Mouse (Mus musculus) spleen, postnatal 36 days (tissue): Measurements from ENCODE around the gene Fto.

ENCODE experiments used
- DNase-seq, 2 experiments: peaks; one replicate each; pipeline ENCODE4 v3.0.0; 2022; ENCODE audit warnings: low spot score in 2 of 2, mixed read lengths in 1 of 2

Gene Fto

GRCm38 (mm10) chr8:91558408-91558807 lies 245.1 kb downstream of the Fto start:
- DNase-seq = no peak

- DNase-seq = no peak
These were observed 246.8 kb downstream of the Fto start for GRCm38 (mm10) chr8:91560017-91560591.

GRCm38 (mm10) chr8:91561241-91561640 lies 247.9 kb downstream of the Fto start:
- no peak for DNase-seq

GRCm38 (mm10) chr8:91562600-91562999 lies 249.3 kb downstream of the Fto start:
- no peak for DNase-seq

- DNase-seq = no peak
These were observed 250.0 kb downstream of the Fto start for GRCm38 (mm10) chr8:91563326-91563725.

GRCm38 (mm10) chr8:91565869-91566502 lies 252.7 kb downstream of the Fto start:
- no peak for DNase-seq

- no peak for DNase-seq
These were observed 253.2 kb downstream of the Fto start for GRCm38 (mm10) chr8:91566503-91566869.

- no peak for DNase-seq
These were observed 256.5 kb downstream of the Fto start for GRCm38 (mm10) chr8:91569874-91570273.

GRCm38 (mm10) chr8:91570809-91571208 lies 257.5 kb downstream of the Fto start:
- no peak for DNase-seq

- DNase-seq = no peak
These were observed 258.7 kb downstream of the Fto start for GRCm38 (mm10) chr8:91571978-91572377.

GRCm38 (mm10) chr8:91572630-91573029 lies 259.3 kb downstream of the Fto start:
- DNase-seq = no peak

GRCm38 (mm10) chr8:91575576-91575975 lies 262.3 kb downstream of the Fto start:
- DNase-seq = no peak

GRCm38 (mm10) chr8:91576086-91576917 lies 263.0 kb downstream of the Fto start:
- DNase-seq = no peak

- no peak for DNase-seq
These were observed 263.6 kb downstream of the Fto start for GRCm38 (mm10) chr8:91576918-91577241.

GRCm38 (mm10) chr8:91577605-91578004 lies 264.3 kb downstream of the Fto start:
- DNase-seq = no peak

- no peak for DNase-seq
These were observed 271.5 kb downstream of the Fto start for GRCm38 (mm10) chr8:91584620-91585415.

GRCm38 (mm10) chr8:91592436-91593105 lies 279.2 kb downstream of the Fto start:
- DNase-seq = no peak

- DNase-seq = no peak
These were observed 280.0 kb downstream of the Fto start for GRCm38 (mm10) chr8:91593202-91593781.

GRCm38 (mm10) chr8:91599349-91599837 lies 286.1 kb downstream of the Fto start:
- no peak for DNase-seq

- no peak for DNase-seq
These were observed 290.4 kb downstream of the Fto start for GRCm38 (mm10) chr8:91603751-91604150.

GRCm38 (mm10) chr8:91605901-91606300 lies 292.6 kb downstream of the Fto start:
- DNase-seq = no peak
